Mouse (Mus musculus) midbrain, embryonic 16.5 days (tissue): ENCODE results near the gene Gpld1. TPM values are rescaled to one million over a fixed set of nuclear protein-coding genes. Genes with fewer than 3 reads are reported as not detected.

Source experiments
- ATAC-seq: fragments of 200-750 bp; cut with Nextera tagmentation; 2 replicates; pipeline ENCODE4 v1.8.0; 2017; ENCODE audit warnings: moderate TSS enrichment
- H3K27ac ChIP-seq: fragments of 300-500 bp; sonication (generic); 2 replicates; pipeline ENCODE4 v1.5.1; 2014; ENCODE audit warnings: mild to moderate bottlenecking, low read length, mixed read lengths
- H3K27me3 ChIP-seq: fragments of 300-500 bp; sonication (generic); 2 replicates; pipeline ENCODE4 v1.6.1; 2014; ENCODE audit warnings: low read depth, low read length, mixed read lengths; ENCODE audit not compliant: control insufficient read depth, insufficient read depth
- H3K36me3 ChIP-seq: fragments of 300-500 bp; sonication (generic); 2 replicates; pipeline ENCODE4 v1.6.1; 2014; ENCODE audit warnings: mild to moderate bottlenecking, low read length, moderate library complexity, mixed read lengths; ENCODE audit not compliant: control insufficient read depth, insufficient read depth
- H3K4me1 ChIP-seq: fragments of 300-500 bp; sonication (generic); 2 replicates; pipeline ENCODE4 v1.6.1; 2014; ENCODE audit warnings: mild to moderate bottlenecking, low read length, mixed read lengths; ENCODE audit not compliant: control insufficient read depth, insufficient read depth
- H3K4me2 ChIP-seq: fragments of 300-500 bp; sonication (generic); 2 replicates; pipeline ENCODE4 v1.6.1; 2014; ENCODE audit warnings: mild to moderate bottlenecking, low read length, mixed read lengths
- H3K4me3 ChIP-seq: fragments of 300-500 bp; sonication (generic); 2 replicates; pipeline ENCODE4 v1.5.1; 2014; ENCODE audit warnings: low read depth, mild to moderate bottlenecking, low read length, moderate library complexity, mixed read lengths
- H3K9ac ChIP-seq: fragments of 300-500 bp; sonication (generic); 2 replicates; pipeline ENCODE4 v1.6.1; 2014; ENCODE audit warnings: low read depth, low read length, mixed read lengths
- H3K9me3 ChIP-seq: fragments of 300-500 bp; sonication (generic); replicated peaks from 2 replicates; pipeline ENCODE4 v1.6.1; 2014; ENCODE audit warnings: mild to moderate bottlenecking, low read length, mixed read lengths; ENCODE audit not compliant: control insufficient read depth, poor library complexity, severe bottlenecking
- WGBS: fragments of 180-500 bp; shearing (Covaris S2); extraction: QIAGEN DNeasy Blood & Tissue Kit; methylation state at CpG from one replicate; pipeline ENCODE4 v1.1.7; 2014; 5-methylcytosine and 5-hydroxymethylcytosine counted together
- polyA plus RNA-seq: library from polyadenylated mRNA; unstranded; fragments of >200 nt; fragmentation: Nextera tagmentation; extraction: Ambion mirVana; gene quantifications from 2 replicates; pipeline ENCODE4 v1.2.1, GENCODE M21; 2015

The Gpld1 gene
- polyA plus RNA-seq, 1 experiment from 2014 or later = 3.5 TPM

GRCm38 (mm10) chr13:24988391-24988790 lies 45.4 kb downstream of the Gpld1 start:
- ATAC-seq = peak; percentile 81
- Histone ChIP-seq H3K27ac (no peak overlapping the region), H3K4me3 (no peak overlapping the region), H3K9me3 (no peaks in the 10 kb centered on the region), H3K9ac (no peak overlapping the region), H3K4me2 (no peak overlapping the region), H3K36me3 (peaks cover 13% of the 10 kb centered on the region), H3K27me3 (no peaks in the 10 kb centered on the region), H3K4me1 (no peaks in the 10 kb centered on the region)
- WGBS = 40% methylated on average over 7 of the region's 7 CpGs

GRCm38 (mm10) chr13:24989006-24989405 lies 46.1 kb downstream of the Gpld1 start:
- Histone ChIP-seq H3K4me2 (no peak overlapping the region), H3K4me3 (no peak overlapping the region), H3K27ac (no peak overlapping the region), H3K27me3 (no peaks in the 10 kb centered on the region), H3K9me3 (no peaks in the 10 kb centered on the region), H3K4me1 (no peaks in the 10 kb centered on the region), H3K36me3 (peaks cover 13% of the 10 kb centered on the region), H3K9ac (no peak overlapping the region)
- ATAC-seq = no peak
- WGBS = 78% methylated on average over 6 of the region's 6 CpGs

- no peak for ATAC-seq
- no peak overlapping the region for H3K9ac ChIP-seq
- H3K27ac ChIP-seq = no peak overlapping the region
- no peaks in the 10 kb centered on the region for H3K27me3 ChIP-seq
- peaks cover 43% of the 10 kb centered on the region for H3K36me3 ChIP-seq
- H3K9me3 ChIP-seq = no peaks in the 10 kb centered on the region
- 25% methylated on average over 2 of the region's 2 CpGs for WGBS
- H3K4me1 ChIP-seq = no peaks in the 10 kb centered on the region
- H3K4me2 ChIP-seq = no peak overlapping the region
- H3K4me3 ChIP-seq = no peak overlapping the region
These were observed 50.2 kb downstream of the Gpld1 start for GRCm38 (mm10) chr13:24993160-24993559.

- Histone ChIP-seq H3K9ac (no peak overlapping the region), H3K4me1 (no peaks in the 10 kb centered on the region), H3K36me3 (peaks cover 41% of the 10 kb centered on the region), H3K4me2 (no peak overlapping the region), H3K9me3 (no peaks in the 10 kb centered on the region), H3K27me3 (no peaks in the 10 kb centered on the region), H3K27ac (no peak overlapping the region), H3K4me3 (no peak overlapping the region)
- whole genome bisulfite sequencing = 86% methylated on average over 2 of the region's 2 CpGs
- no peak for ATAC-seq
These were observed 56.6 kb downstream of the Gpld1 start for GRCm38 (mm10) chr13:24999538-24999937.

GRCm38 (mm10) chr13:25002965-25003364 lies 60.0 kb downstream of the Gpld1 start:
- Histone ChIP-seq H3K9me3 (no peaks in the 10 kb centered on the region), H3K36me3 (peaks cover 18% of the 10 kb centered on the region), H3K27me3 (no peaks in the 10 kb centered on the region), H3K27ac (no peak overlapping the region), H3K4me3 (no peak overlapping the region), H3K9ac (no peak overlapping the region), H3K4me2 (no peak overlapping the region), H3K4me1 (no peaks in the 10 kb centered on the region)
- ATAC-seq = no peak

- ATAC-seq = no peak
- 87% methylated on average over 6 of the region's 8 CpGs for WGBS
- H3K36me3 ChIP-seq = peaks cover 8% of the 10 kb centered on the region; the same call in 1 of the 2 replicates
- H3K9me3 ChIP-seq = no peaks in the 10 kb centered on the region
- no peaks in the 10 kb centered on the region for H3K4me1 ChIP-seq
- H3K4me3 ChIP-seq = no peak overlapping the region
- H3K4me2 ChIP-seq = no peak overlapping the region
- H3K27ac ChIP-seq = no peak overlapping the region
- H3K9ac ChIP-seq = no peak overlapping the region
- no peaks in the 10 kb centered on the region for H3K27me3 ChIP-seq
These were observed 64.2 kb downstream of the Gpld1 start for GRCm38 (mm10) chr13:25007115-25007514.

- Histone ChIP-seq H3K4me3 (no peak overlapping the region), H3K36me3 (no peaks in the 10 kb centered on the region), H3K4me1 (peaks cover 17% of the 10 kb centered on the region), H3K9ac (no peak overlapping the region), H3K4me2 (no peak overlapping the region), H3K27me3 (no peaks in the 10 kb centered on the region), H3K27ac (no peak overlapping the region), H3K9me3 (no peaks in the 10 kb centered on the region)
- ATAC-seq = no peak
- 94% methylated on average over 9 of the region's 9 CpGs for WGBS
These were observed 75.4 kb downstream of the Gpld1 start for GRCm38 (mm10) chr13:25018316-25018715.

- ATAC-seq = peak; percentile 97
- Histone ChIP-seq H3K4me3 (peak within 1 kb of the TSS; percentile 69), H3K9ac (peak within 1 kb of the TSS; percentile 86), H3K27me3 (no peaks in the 10 kb centered on the region), H3K9me3 (no peaks in the 10 kb centered on the region), H3K27ac (peak within 1 kb of the TSS; percentile 79), H3K36me3 (no peaks in the 10 kb centered on the region), H3K4me2 (peak within 1 kb of the TSS; percentile 86), H3K4me1 (peaks cover 17% of the 10 kb centered on the region)
- under 1% methylated on average over 65 of the region's 84 CpGs for WGBS
These were observed 77.0 kb downstream of the Gpld1 start, which contains the start of gene Mrs2 for GRCm38 (mm10) chr13:25019793-25020539. Mrs2 (minus strand) TSS chr13:25020379.

- H3K4me2 ChIP-seq = peak overlapping the region; percentile 61
- peak overlapping the region; percentile 86; the same call in 1 of the 2 replicates for H3K9ac ChIP-seq
- peak overlapping the region; percentile 79 for H3K27ac ChIP-seq
- no peaks in the 10 kb centered on the region for H3K9me3 ChIP-seq
- peak; percentile 46 for ATAC-seq
- H3K4me3 ChIP-seq = peak overlapping the region; percentile 69
- no peaks in the 10 kb centered on the region for H3K36me3 ChIP-seq
- 47% methylated on average over 4 of the region's 4 CpGs for WGBS
- H3K27me3 ChIP-seq = no peaks in the 10 kb centered on the region
- H3K4me1 ChIP-seq = peaks cover 17% of the 10 kb centered on the region
These were observed 77.6 kb downstream of the Gpld1 start for GRCm38 (mm10) chr13:25020540-25020892.
